Mouse (Mus musculus): ENCODE results near the gene Tango2. TPM values are rescaled to one million over a fixed set of nuclear protein-coding genes. Genes with fewer than 3 reads are reported as not detected.

Tango2 gene
- total and polyA plus RNA-seq, 3 experiments, result 3.8 to 10.8 (median 9.6) TPM

- Histone ChIP-seq H3K9me3 (replicated peaks; ENCODE audit: low read length) (no peaks in the 10 kb centered on the region), H3K36me3 (replicated peaks in 1 of 2; ENCODE audit: control insufficient read depth in 1 of 2, insufficient read depth in 1 of 2, low read length in 1 of 2) (no peaks in the 10 kb centered on the region), H3K27me3 (replicated peaks) (peaks cover 4% of the 10 kb centered on the region), H3K9ac (ENCODE audit: insufficient read depth, low read depth) (no peak overlapping the region), H3K27ac (ENCODE audit: insufficient read depth, low read depth) (no peak overlapping the region), H3K4me3 (replicated peaks in 1 of 3; ENCODE audit: low read depth in 2 of 3, low read length in 2 of 3, poor library complexity in 1 of 3) (no peak overlapping the region), H3K79me2 (replicated peaks; ENCODE audit: control insufficient read depth, extremely low read depth, insufficient read depth, poor library complexity, severe bottlenecking) (no peaks in the 10 kb centered on the region), H3K4me2 (ENCODE audit: insufficient read depth, low read depth, poor library complexity, severe bottlenecking) (no peak overlapping the region), H3K4me1 (ENCODE audit: control insufficient read depth in 1 of 2, insufficient read depth in 2 of 2) (peaks cover 2 to 5% of the 10 kb centered on the region in 2 experiments; a peak in 1 of 4 replicates)
- dilution Hi-C loops (cut with MboI; ENCODE audit: extremely low pct_ligation_motif_present, extremely low pct_unique_long_range_greater_than_20kb, low sequenced_read_pairs), result no loop called here
- no peak for DNase-seq (ENCODE audit: extremely low read depth)
- in situ Hi-C loops (cut with MboI; ENCODE audit: low pct_ligation_motif_present, low pct_unique_long_range_greater_than_20kb, low sequenced_read_pairs), result loop anchor here (5.0 kb wide), 1 partner anchor 32 kb away; no protein-coding TSS in a partner anchor
- no peak for TF ChIP-seq JUN (IDR thresholded peaks at IDR 0.05; ENCODE audit: insufficient read depth, low read depth, low read length)
- no peak for TF ChIP-seq MAZ (IDR thresholded peaks at IDR 0.05; ENCODE audit: low read depth, low read length)
- no peak for TF ChIP-seq MAFK (IDR thresholded peaks at IDR 0.05; ENCODE audit: insufficient replicate concordance, low read length)
- TF ChIP-seq CHD2 (IDR thresholded peaks at IDR 0.05; ENCODE audit: low read length), result no peak
- TF ChIP-seq RAD21 (IDR thresholded peaks at IDR 0.05; ENCODE audit: low read depth, low read length), result no peak
- TF ChIP-seq USF2 (conservative IDR thresholded peaks at IDR 0.05; ENCODE audit: low read depth, low read length), result no peak
- TF ChIP-seq TCF12 (IDR thresholded peaks at IDR 0.05; ENCODE audit: low read depth, low read length), result no peak
- TF ChIP-seq BHLHE40 (IDR thresholded peaks at IDR 0.05; ENCODE audit: low read depth, low read length), result no peak
- no peak for TF ChIP-seq GABPA (IDR thresholded peaks at IDR 0.05; ENCODE audit: insufficient replicate concordance, low read depth, low read length)
These were observed 36.8 kb upstream of the Tango2 start for GRCm38 (mm10) chr16:18384659-18385058.

GRCm38 (mm10) chr16:18384211-18384610 is 36.3 kb upstream of the Tango2 start:
- no peaks in the 10 kb centered on the region for H3K9me3 ChIP-seq (replicated peaks; ENCODE audit: low read length)
- no peak overlapping the region for H3K4me2 ChIP-seq (ENCODE audit: insufficient read depth, low read depth, poor library complexity, severe bottlenecking)
- in situ Hi-C loops (cut with MboI; ENCODE audit: low pct_ligation_motif_present, low pct_unique_long_range_greater_than_20kb, low sequenced_read_pairs), result no loop called here
- no peaks in the 10 kb centered on the region for H3K36me3 ChIP-seq (replicated peaks in 1 of 2; ENCODE audit: control insufficient read depth in 1 of 2, insufficient read depth in 1 of 2, low read length in 1 of 2)
- peaks cover 2 to 5% of the 10 kb centered on the region in 2 experiments; a peak in 1 of 4 replicates for H3K4me1 ChIP-seq (ENCODE audit: control insufficient read depth in 1 of 2, insufficient read depth in 2 of 2)
- no peak for DNase-seq (ENCODE audit: extremely low read depth)
- TF ChIP-seq RCOR1 (conservative IDR thresholded peaks at IDR 0.05; ENCODE audit: low read depth, low read length) (no peak), JUND (conservative IDR thresholded peaks at IDR 0.05; ENCODE audit: low read depth, low read length) (no peak), MAFK (IDR thresholded peaks at IDR 0.05; ENCODE audit: insufficient replicate concordance, low read length) (no peak), PAX5 (IDR thresholded peaks at IDR 0.05; ENCODE audit: low read length) (no peak), ZNF384 (IDR thresholded peaks at IDR 0.05; ENCODE audit: low read depth, low read length) (no peak), RAD21 (IDR thresholded peaks at IDR 0.05; ENCODE audit: low read depth, low read length) (no peak), GABPA (IDR thresholded peaks at IDR 0.05; ENCODE audit: insufficient replicate concordance, low read depth, low read length) (no peak), POLR2A (IDR thresholded peaks at IDR 0.05; ENCODE audit: low read depth, low read length) (no peak), USF1 (IDR thresholded peaks at IDR 0.05; ENCODE audit: low read depth, low read length) (no peak), CHD1 (IDR thresholded peaks at IDR 0.05; ENCODE audit: low read depth, low read length) (no peak), ELF1 (IDR thresholded peaks at IDR 0.05; ENCODE audit: low read depth, low read length) (no peak)
- H3K79me2 ChIP-seq (replicated peaks; ENCODE audit: control insufficient read depth, extremely low read depth, insufficient read depth, poor library complexity, severe bottlenecking), result no peaks in the 10 kb centered on the region
- dilution Hi-C loops (cut with MboI; ENCODE audit: extremely low pct_ligation_motif_present, extremely low pct_unique_long_range_greater_than_20kb, low sequenced_read_pairs), result no loop called here
- H3K27ac ChIP-seq (ENCODE audit: insufficient read depth, low read depth), result no peak overlapping the region
- no peak overlapping the region for H3K9ac ChIP-seq (ENCODE audit: insufficient read depth, low read depth)
- no peak overlapping the region for H3K4me3 ChIP-seq (replicated peaks in 1 of 3; ENCODE audit: low read depth in 2 of 3, low read length in 2 of 3, poor library complexity in 1 of 3)
- peaks cover 4% of the 10 kb centered on the region for H3K27me3 ChIP-seq (replicated peaks)
